Mouse (Mus musculus) ovary, adult 10 weeks (tissue): Measurements from ENCODE around the gene Taar8c. TPM values are rescaled to one million over a fixed set of nuclear protein-coding genes. Genes with fewer than 3 reads are reported as not detected.

Experiments used
- polyA plus RNA-seq: library from polyadenylated mRNA; stranded (reverse); fragments of 350-450 nt; fragmentation: Illumina TruSeq; extraction: RNeasy Lipid Tissue Mini Kit (QIAGEN cat#74804); gene quantifications from one replicate; pipeline ENCODE4 v1.2.3, GENCODE M21; 2014

Taar8c gene
- polyA plus RNA-seq = not detected

DNA sequence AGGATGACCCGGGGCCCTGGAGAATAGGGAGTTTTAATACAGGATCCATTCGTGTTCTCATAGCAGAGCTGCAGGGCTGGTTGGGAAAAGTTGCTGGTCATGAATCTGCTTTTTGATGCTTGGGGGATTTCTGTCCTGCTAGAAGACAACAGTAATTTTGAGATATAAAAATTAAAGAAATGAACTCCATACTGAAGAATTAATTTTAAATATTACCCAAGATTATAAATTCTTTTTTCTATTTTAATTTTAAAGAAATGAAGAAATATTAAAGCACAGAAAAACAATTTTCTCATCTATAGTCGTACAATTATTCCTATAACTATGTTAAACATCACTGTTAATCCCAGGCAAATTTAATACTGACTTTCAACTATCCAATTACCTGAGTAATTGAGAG, at the start of gene Taar8c:
Gene Taar8c, minus strand, starts transcription at position 101 of the 400 bp plus-strand sequence.

DNA sequence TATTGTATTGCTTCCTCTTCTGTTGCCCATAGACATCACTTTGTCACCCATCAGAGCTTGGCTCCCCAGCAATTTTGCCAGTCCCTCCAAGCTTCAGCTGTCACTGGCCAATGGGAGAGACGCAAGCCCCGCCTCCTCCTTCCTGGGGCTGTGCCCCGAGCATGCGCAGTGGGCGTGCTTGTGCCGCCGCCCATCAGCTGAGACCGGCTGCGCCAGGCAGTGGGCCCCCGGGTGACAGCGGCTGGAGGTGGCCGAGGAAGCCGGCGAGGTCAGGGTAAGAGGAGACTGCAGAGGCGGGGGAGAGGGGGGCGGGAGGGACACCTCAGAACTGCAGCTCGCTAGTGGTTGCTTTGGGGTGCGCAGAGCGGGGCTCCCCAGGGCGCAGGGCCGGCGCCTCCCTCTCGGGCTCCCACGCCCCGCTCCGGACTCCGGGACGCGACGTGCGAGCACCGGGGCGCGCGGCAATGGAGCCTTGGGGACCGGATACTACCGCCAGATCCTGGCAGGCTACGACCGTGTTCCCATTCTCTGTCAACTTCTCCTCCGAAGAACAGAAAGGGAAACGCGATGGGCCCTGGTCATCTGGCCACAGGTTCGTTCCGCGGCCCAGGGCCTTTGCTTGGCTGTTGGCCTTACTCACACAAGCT, 47.5 kb upstream of the Taar8c start, which contains the start of gene Stx7:
Gene Stx7, plus strand, starts transcription at position 168 of the 647 bp plus-strand sequence.

DNA sequence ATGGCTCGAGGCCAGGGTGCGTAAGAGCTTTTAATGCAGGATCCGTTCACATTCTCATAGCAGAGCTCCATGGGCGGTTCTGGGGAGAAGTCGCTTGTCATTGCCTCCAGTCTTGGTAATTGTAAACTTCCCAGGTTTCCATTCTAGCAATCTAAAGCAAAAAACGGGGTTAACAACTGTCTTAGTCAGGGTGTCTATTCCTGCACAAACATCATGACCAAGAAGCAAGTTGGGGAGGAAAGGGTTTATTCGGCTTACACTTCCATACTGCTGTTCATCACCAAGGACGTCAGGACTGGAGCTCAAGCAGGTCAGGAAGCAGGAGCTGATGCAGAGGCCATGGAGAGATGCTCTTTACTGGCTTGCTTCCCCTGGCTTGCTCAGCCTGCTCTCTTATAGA, 7.7 kb upstream of the Taar8c start, which contains the start of gene Taar9:
Gene Taar9, minus strand, starts transcription at position 101 of the 400 bp plus-strand sequence.

DNA sequence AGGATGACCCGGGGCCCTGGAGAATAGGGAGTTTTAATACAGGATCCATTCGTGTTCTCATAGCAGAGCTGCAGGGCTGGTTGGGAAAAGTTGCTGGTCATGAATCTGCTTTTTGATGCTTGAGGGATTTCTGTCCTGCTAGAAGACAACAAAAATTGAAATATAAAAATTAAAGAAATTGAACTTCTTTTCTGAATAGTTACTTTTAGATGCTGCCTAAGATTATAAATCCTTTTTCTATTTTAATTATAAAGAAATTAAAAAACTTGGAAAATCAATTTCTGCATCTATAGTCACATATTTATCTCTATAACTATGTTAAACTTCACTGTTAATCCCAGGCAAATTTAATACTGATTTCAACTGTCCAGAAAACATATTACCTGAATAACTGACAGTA, 9.5 kb downstream of the Taar8c start, which contains the start of gene Taar8b:
Gene Taar8b, minus strand, starts transcription at position 101 of the 400 bp plus-strand sequence.

DNA sequence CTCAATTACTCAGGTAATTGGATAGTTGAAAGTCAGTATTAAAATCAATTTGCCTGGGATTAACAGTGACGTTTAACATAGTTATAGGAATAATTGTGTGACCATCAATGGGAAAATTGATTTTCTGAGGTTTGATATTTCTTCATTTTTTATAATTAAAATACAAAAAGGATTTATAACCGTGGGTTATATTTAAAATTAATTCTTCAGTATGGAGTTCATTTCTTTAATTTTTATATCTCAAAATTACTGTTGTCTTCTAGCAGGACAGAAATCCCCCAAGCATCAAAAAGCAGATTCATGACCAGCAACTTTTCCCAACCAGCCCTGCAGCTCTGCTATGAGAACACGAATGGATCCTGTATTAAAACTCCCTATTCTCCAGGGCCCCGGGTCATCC, 25.5 kb downstream of the Taar8c start, which contains the start of gene Taar8a:
Gene Taar8a, plus strand, starts transcription at position 301 of the 400 bp plus-strand sequence.

Other genes with a start within 250 kb of the Taar8c start
- gene Vnn1, start 207.2 kb downstream of the Taar8c start, polyA plus RNA-seq = 71.7 TPM
- gene Taar1, start 181.6 kb downstream of the Taar8c start, polyA plus RNA-seq = not detected
- gene Taar2, start 163.3 kb downstream of the Taar8c start, polyA plus RNA-seq = not detected
- not detected for gene Taar3, start 152.4 kb downstream of the Taar8c start, polyA plus RNA-seq
- not detected for gene Taar4, start 141.4 kb downstream of the Taar8c start, polyA plus RNA-seq
- not detected for gene Taar5, start 131.2 kb downstream of the Taar8c start, polyA plus RNA-seq
- not detected for gene Taar6, start 116.3 kb downstream of the Taar8c start, polyA plus RNA-seq
- not detected for gene Taar7a, start 108.4 kb downstream of the Taar8c start, polyA plus RNA-seq
- not detected for gene Taar7b, start 102.0 kb downstream of the Taar8c start, polyA plus RNA-seq
- gene Taar7d, start 74.7 kb downstream of the Taar8c start, polyA plus RNA-seq = not detected
- gene Taar7e, start 64.3 kb downstream of the Taar8c start, polyA plus RNA-seq = not detected
- not detected for gene Taar7f, start 52.4 kb downstream of the Taar8c start, polyA plus RNA-seq
- gene Taar8a, start 25.4 kb downstream of the Taar8c start, polyA plus RNA-seq = not detected
- not detected for gene Taar8b, start 9.6 kb downstream of the Taar8c start, polyA plus RNA-seq
- gene Taar9, start 7.6 kb upstream of the Taar8c start, polyA plus RNA-seq = not detected
- 158 TPM for gene Stx7, start 47.4 kb upstream of the Taar8c start, polyA plus RNA-seq
- gene Moxd1, start 121.6 kb upstream of the Taar8c start, polyA plus RNA-seq = 11.5 TPM